Mouse (Mus musculus) neural tube, embryonic 10.5 days (tissue): ENCODE data around the gene Peli2.
A peak's percentile ranks its signal among the peaks of the same experiment; 100 is the strongest.

ENCODE experiments used
- DNase-seq: peaks from one replicate; pipeline ENCODE4 v3.0.0-alpha.2; 2017; ENCODE audit warnings: low spot score; ENCODE audit errors: extremely low spot score

Gene Peli2

GRCm38 (mm10) chr14:48222051-48222450 is 101.4 kb downstream of the Peli2 start:
- DNase-seq = no peak

DNA sequence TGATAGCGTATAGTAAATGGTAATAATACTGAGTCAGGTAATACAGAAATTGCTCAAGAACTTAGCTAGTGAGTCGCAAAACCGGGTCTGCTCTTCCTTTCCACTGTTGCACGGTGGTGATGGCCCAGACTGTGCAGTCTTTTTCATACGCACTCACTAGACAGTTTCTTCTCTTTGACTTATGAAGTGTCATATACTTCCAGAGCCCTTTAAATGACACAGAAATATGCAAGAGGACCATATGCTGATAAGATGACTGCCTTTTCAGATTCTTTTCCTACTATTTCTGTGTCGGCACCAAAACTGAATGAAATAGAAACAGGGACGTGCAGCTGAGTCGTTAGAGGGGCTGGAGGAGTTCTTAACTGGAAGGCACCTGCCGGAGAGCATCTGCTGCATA is 102.1 kb downstream of the Peli2 start:
- no peak for DNase-seq

DNA sequence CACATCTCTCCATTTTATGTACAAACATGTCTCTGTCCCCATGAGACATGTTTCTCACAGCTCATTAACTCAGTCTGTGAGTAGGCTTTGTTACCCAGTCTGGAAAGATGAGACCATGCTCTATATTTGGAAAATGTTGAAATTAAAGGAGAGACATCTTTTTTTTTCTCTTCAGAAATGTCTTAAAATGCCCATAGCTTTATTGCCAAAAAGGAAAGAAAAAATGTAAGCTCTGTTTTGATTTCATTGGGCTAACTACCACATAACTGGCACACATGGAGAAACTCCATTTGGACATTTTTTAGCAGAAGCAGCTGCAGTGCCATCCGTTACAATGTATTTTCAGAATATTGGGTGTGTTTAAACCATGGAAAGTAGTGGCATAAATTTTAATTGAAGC is 103.6 kb downstream of the Peli2 start:
- DNase-seq = no peak

DNA sequence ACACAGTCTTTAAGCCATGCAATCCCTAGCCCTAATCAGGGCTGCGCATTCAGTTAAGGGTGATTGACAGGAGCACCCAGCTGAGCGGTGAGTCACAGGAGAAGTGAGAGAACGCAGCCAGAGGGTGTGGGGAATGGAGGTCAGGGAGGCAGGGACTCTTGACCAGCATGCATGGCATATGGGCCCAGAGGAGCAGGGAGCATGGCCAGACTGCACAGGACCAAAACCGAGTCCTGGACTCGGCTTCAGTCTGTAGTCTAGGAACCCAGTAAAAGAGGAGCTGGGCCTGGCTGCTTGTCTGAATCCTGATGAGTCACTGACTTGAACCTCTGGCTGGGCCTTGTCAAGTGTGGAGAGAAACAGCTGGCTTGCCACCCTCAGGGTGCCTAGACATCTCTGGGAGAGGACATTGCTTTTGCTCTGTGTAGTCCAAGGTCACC is 104.3 kb downstream of the Peli2 start:
- DNase-seq = no peak

- no peak for DNase-seq
Observed at GRCm38 (mm10) chr14:48225810-48226446, 105.3 kb downstream of the Peli2 start.

- no peak for DNase-seq
Observed at GRCm38 (mm10) chr14:48226759-48227158, 106.1 kb downstream of the Peli2 start.

DNA sequence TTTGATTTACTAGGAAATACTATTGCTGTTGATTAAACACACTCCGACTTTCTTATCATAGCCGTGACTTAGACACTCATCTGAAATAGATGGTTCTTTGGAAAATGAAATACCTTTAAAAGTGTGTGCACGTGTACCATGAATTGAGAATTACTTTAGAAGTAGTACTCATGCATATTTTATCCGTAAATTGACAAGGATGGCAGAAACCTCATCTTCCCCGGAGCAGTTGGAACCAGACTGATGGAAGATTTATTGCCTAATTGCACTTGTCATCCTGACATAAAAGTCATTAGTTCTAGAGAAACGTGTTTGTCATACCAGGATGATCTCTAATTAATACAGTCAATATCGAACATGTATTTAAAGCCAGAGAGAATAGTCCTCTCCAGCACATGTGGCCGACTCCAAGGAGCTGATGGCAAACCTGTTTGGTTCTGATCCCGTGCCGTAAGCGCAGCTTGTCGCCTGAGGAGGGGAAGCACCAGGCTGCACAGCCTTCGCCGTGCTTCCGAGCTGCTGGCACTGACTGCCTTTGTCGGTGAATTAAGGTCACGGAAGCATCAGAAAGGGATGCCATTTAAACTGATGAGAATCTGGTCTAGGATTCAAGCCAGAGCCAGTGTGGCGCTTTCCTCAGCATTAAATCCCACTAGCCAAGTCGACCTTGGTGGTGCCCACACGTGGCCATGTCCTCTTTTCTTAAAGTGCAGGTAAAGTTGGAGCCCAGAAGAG is 114.3 kb downstream of the Peli2 start:
- no peak for DNase-seq

DNA sequence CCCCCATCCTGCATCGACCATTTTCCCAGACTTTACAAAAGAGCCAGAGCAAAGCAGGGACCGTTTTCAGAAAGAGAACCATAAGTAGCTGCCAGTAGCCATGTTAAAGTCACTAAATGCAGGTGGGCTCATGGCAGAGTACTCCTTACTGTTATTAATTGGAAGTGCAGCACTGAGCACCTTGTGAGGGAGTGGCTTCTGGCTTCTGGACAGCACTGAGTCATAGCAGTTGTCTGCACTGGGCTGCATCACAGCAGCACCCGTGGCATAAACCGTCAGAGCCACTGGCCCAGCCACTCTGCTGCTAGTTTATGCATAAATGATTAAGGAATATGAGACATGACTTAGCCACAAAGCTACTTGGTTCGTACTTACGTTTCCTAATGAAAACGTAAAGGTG is 120.7 kb downstream of the Peli2 start:
- DNase-seq = no peak

GRCm38 (mm10) chr14:48246236-48246635 is 125.6 kb downstream of the Peli2 start:
- DNase-seq = no peak

GRCm38 (mm10) chr14:48246963-48247362 is 126.3 kb downstream of the Peli2 start:
- no peak for DNase-seq

DNA sequence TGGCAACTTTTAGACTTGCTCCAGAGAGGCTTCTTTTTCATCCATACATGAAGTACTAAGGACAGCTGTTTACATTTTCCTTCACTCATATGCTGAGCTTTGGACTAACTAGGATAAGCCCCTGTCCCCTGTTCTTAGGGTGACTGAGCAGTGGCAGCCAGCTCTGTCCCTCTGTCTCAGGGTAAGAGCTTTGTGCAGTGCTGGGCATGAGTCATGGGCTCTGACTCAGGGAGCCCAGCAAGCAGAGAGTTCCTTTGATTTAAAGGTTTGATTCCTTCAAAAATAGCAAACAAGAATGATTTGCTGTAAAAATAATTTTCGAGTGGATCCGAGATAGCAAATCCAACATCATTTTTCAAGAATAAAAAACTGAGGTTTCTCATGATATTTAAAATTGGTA is 128.8 kb downstream of the Peli2 start:
- DNase-seq = no peak

- DNase-seq = no peak
Observed at GRCm38 (mm10) chr14:48249909-48250308, 129.3 kb downstream of the Peli2 start.

DNA sequence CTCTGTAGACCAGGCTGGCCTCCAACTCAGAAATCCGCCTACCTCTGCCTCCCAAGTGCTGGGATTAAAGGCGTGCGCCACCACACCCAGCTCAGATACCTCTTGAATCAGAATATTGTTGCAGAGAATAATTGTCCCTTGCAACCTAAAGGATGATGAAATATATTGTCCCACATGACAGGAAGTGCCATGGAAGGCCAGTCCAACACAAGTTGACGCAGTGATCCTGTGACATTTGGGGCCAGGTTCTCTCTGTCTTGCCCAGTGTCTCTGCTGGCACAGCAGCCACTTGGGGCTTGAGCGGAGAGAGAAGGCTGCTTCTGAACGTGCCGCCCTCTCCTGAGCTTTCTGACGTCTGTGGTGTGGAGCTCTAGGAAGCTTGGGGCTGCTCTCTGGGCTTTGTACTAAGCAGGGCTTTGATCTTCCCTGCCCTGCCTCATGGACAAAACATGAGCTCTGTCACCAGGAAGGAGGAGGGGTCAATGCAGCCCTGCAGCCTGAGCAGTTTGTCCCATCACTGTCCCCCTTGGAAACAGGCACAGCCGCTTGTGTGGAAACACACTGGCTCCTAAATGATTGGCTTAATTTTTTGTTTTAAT is 130.9 kb downstream of the Peli2 start:
- no peak for DNase-seq

DNA sequence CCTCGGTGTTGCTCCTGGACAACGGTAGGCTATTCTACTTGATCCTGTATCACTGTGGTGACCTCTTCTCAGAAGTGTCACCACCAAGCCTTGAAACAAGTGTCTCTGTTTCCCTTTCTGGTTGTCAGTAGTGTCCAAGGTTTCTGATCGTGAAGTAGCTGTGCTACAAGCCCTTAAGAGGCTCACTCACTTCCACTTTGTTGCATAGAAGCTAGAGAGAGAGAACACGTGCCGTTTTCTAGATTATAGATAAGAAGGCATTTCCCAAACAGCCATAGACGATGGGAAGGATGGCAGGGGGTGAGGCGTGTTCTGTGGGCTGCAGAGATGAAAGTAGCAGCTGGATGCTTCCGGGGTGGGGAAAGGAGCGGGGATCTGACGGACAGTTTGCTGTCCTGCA is 132.6 kb downstream of the Peli2 start:
- no peak for DNase-seq

DNA sequence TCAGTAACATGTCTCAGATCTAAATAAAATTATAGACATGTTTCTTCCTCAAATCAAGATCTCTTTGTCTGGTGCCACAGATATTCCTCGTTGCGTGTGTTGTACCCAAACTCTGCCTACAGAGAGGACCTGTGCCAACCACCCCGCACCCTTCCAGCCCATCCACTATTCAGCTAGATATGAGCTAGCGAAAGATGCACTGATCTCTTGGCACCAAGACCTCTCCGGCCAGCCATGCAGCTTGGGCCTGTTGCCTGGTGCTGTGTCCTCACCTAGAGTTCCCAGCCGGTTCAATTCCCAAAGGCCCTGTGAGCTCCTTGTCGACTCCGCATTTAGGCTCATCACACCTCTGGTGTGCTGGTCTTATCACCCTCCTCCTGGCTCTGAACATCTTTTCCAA is 134.1 kb downstream of the Peli2 start:
- DNase-seq = no peak

DNA sequence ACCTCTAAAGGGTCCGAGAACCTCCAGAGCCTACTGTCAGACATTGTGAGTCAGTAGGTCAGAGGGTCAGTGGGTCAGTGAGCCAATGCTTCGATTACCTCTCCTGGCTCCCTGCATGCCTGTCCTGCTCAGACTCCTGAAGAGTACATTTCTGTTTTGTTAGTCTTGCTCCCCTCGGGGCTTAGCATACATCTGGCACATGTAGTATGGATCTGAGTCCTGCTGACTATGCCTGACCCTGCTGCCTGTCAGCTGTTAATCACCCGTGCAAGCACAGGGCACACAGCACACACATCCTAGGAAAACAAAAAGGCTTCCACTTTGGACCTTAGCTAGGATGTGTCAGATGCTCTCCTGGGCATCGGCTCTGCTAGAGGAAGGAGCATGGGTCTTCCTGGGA is 134.7 kb downstream of the Peli2 start:
- peak; percentile 33 for DNase-seq

GRCm38 (mm10) chr14:48257759-48258158 is 137.1 kb downstream of the Peli2 start:
- no peak for DNase-seq

DNA sequence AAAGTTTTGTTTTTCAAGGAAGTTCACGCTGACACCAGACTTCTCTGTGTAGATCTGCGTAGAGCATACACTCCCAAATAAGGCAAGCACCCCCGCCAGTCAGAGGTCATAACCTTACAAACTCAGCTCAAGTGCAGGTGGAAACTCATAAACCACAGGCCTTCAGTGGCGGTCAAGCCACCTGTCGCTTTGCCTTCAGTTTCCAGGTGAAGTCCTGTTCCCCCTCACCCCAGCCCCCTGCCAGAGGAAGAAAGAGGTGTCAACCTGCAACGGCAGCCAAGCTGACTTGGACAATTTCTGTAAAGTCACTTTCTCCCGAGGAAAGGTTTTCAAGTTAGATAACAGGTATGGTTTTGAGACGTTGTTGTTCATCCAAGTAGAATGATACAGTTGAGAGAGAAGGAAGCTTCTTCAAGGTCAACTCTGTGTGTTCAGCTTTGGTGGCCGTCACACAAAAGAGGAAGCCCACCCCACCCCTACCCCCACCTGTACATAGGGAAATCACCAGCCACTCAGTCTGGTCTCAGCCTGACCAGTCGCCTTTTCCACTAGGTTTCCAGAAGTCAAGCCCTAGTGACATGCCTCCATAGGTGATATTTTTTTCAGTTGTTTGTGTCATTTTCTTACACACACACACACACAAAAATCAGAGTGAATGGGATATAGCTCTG is 138.2 kb downstream of the Peli2 start:
- no peak for DNase-seq

DNA sequence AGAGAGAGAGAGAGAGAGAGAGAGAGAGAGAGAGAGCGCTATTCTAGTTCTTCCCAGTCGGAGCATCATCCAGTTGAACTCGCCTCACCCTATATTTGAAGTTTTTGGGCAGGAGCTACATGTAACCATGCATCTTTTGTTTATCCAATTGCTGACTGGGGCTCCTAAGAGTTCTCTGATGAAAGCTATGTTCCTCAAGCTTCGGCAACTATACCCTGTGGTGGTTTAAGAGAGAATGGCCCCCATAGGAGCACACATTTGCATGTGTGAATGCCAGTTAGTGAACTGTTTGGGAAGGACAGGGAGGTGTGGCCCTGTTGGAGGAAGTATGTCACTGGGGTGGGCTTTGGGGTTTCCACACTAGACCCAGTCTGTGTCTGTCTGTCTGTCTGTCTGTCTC is 142.5 kb downstream of the Peli2 start:
- no peak for DNase-seq

GRCm38 (mm10) chr14:48266710-48267109 is 146.1 kb downstream of the Peli2 start:
- DNase-seq = no peak

DNA sequence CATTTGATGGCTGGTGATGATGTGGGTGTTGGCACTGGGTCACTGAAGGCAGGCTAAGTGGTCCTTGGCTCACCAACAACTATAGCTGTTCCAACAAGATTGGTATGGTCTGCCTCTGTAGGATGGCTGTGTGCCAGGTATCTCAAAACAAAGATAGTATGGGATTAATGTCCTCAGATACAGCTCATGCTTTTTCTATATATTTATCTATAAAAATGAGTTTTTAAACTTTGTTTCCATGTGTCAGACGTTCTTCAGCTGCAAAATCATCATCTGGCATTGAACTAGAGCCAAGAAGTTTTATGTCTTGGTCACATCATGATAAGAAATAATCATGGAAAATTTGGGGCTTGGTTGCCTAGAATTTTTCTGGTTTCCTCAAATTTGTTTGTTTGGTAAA is 157.7 kb downstream of the Peli2 start:
- DNase-seq = no peak

DNA sequence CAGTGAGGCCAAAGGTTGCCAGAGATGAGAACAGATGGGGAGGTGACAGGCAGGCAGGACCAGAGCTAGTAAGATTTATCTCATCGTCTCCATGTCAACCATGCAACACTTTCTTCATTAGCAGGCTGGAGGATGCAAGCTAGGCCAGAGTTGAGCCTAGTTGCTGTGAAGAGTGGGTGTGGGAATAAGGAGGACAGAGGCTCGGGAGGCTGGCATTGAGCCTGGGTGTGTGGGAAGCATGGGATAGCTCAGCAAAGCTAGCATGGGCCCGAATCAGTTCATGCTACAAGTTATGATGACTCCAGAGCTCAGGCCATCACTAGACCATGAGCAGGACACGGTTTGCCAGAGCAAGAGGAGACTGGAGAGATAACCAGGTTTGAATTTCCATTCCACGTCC is 166.3 kb downstream of the Peli2 start:
- DNase-seq = no peak
